Mouse (Mus musculus): ENCODE measurements around the gene Lztr1.

- no peak for TF ChIP-seq EP300 (optimal IDR thresholded peaks at IDR 0.05)
- no peak for TF ChIP-seq CTCF (IDR thresholded peaks at IDR 0.05; ENCODE audit: low read depth)
Measured at GRCm38 (mm10) chr16:17481465-17481864, 27.0 kb upstream of the Lztr1 start.

Measured in stomach, postnatal 0 days (tissue).